9 mouse cellular contexts compared by ENCODE assay signal in genomic region chr5:138970056-138970490, GRCm38 (mm10). TPM values are rescaled to one million over a fixed set of nuclear protein-coding genes. Genes with fewer than 3 reads are reported as not detected.
DNase-seq lines count a peak whose midpoint lies in the region; ATAC-seq and TF ChIP-seq lines count a peak whose summit lies in the region.
"Had no signal": no experiment of that assay in that cellular context is flagged by ENCODE, and none has a peak within 500 bp of the region (broad histone marks: within the 10 kb centered on the region; RNA-seq: fewer than 3 reads in every experiment).

No protein-coding gene starts in this region.

- peaks cover 12% of the 10 kb centered on the region; the same call in 1 of the 2 replicates for H3K4me1 ChIP-seq in hindbrain, postnatal 0 days (ENCODE audit: insufficient read depth, low read length)
- peaks cover 20% of the 10 kb centered on the region for H3K4me1 ChIP-seq in hindbrain, embryonic 10.5 days (replicated peaks)
- peaks cover 6% of the 10 kb centered on the region for H3K4me1 ChIP-seq in kidney, adult 2 months (ENCODE audit: control insufficient read depth, insufficient read depth, low read length)

- no peak overlapping the region for H3K27ac ChIP-seq in hindbrain, postnatal 0 days
- H3K27ac ChIP-seq in hindbrain, embryonic 10.5 days: no peak overlapping the region
- peak overlapping the region; percentile 7; the same call in 1 of the 2 replicates for H3K27ac ChIP-seq in kidney, adult 2 months (ENCODE audit: insufficient read depth, low read depth, low read length)

- H3K36me3 ChIP-seq in hindbrain, postnatal 0 days (ENCODE audit: insufficient read depth, low read length): no peaks in the 10 kb centered on the region
- H3K36me3 ChIP-seq in hindbrain, embryonic 10.5 days: no peaks in the 10 kb centered on the region
- no peaks in the 10 kb centered on the region for H3K36me3 ChIP-seq in kidney, adult 2 months (ENCODE audit: control insufficient read depth, insufficient read depth, low read length)

- WGBS in hindbrain, postnatal 0 days: 34% methylated on average over 7 of the region's 7 CpGs
- WGBS in hindbrain, embryonic 10.5 days: 74% methylated on average over 7 of the region's 7 CpGs
- 21% methylated on average over 7 of the region's 7 CpGs for WGBS in kidney, adult 2 months

- ATAC-seq in hindbrain, postnatal 0 days: peak; percentile 41; the same call in 1 of the 2 replicates
- ATAC-seq in erythroid progenitor cell, adult 5-6 weeks (replicated peaks; ENCODE audit: low FRiP score, poor library complexity, severe bottlenecking): no peak

- no peak overlapping the region for H3K4me3 ChIP-seq in hindbrain, postnatal 0 days (ENCODE audit: low read length)
- H3K4me3 ChIP-seq in hindbrain, embryonic 10.5 days: no peak overlapping the region
- H3K4me3 ChIP-seq in kidney, adult 2 months (ENCODE audit: insufficient read depth, low read depth, low read length): no peak overlapping the region

- H3K4me2 ChIP-seq in hindbrain, postnatal 0 days (ENCODE audit: low read depth, low read length): no peak overlapping the region

- peak; percentile 43 for DNase-seq in hindbrain, postnatal 0 days (ENCODE audit: low spot score)
- DNase-seq in hindbrain, embryonic 10.5 days (ENCODE audit: low spot score): no peak
- peak; percentile 60 for DNase-seq in fibroblast of lung, adult 2 months (ENCODE audit: low read depth)
- peak; percentile 61 for DNase-seq in kidney, adult 2 months
- DNase-seq in lung, postnatal 4 days: peak; percentile 70 to 92
- no peak for DNase-seq in cerebellum, adult 11 months
- no peak for DNase-seq in cerebellum, adult 11-12 months

- H3K27me3 ChIP-seq in hindbrain, postnatal 0 days (ENCODE audit: insufficient read depth, low read length): no peaks in the 10 kb centered on the region
- H3K27me3 ChIP-seq in hindbrain, embryonic 10.5 days (ENCODE audit: insufficient read depth, poor library complexity, severe bottlenecking): no peaks in the 10 kb centered on the region
- no peaks in the 10 kb centered on the region for H3K27me3 ChIP-seq in kidney, adult 2 months (replicated peaks; ENCODE audit: control insufficient read depth, insufficient read depth, low read length)

- H3K9me3 ChIP-seq in hindbrain, postnatal 0 days (ENCODE audit: low read length): no peaks in the 10 kb centered on the region
- H3K9me3 ChIP-seq in hindbrain, embryonic 10.5 days: no peaks in the 10 kb centered on the region

- no peak for TF ChIP-seq POLR2A in kidney, adult 2 months (IDR thresholded peaks at IDR 0.05; ENCODE audit: low read depth, low read length)

- H3K9ac ChIP-seq in hindbrain, postnatal 0 days (replicated peaks; ENCODE audit: low read length): no peak overlapping the region

- TF ChIP-seq CTCF in hindbrain, postnatal 0 days (IDR thresholded peaks at IDR 0.05; ENCODE audit: low read depth): no peak
- TF ChIP-seq CTCF in kidney, adult 2 months (conservative IDR thresholded peaks at IDR 0.05; ENCODE audit: insufficient read depth, insufficient read length, low read depth, low read length): no peak

RNA-seq across cellular contexts. Expression of gene Pdgfa, which starts 27.1 kb away (rescaled TPM):
- 49.0 and 54.4 TPM in 2 replicates for total RNA-seq in hindbrain, postnatal 0 days (2014; rRNA removed)
- 41.9 and 47.5 TPM in 2 replicates for polyA plus RNA-seq in hindbrain, postnatal 0 days (2015; fragmentation: Nextera tagmentation; extraction: Ambion mirVana)
- 10.4 and 12.8 TPM in 2 replicates for polyA plus RNA-seq in hindbrain, embryonic 10.5 days (2016; fragmentation: Nextera tagmentation; extraction: Ambion mirVana)
- 12.0 and 14.1 TPM in 2 replicates for polyA plus RNA-seq in kidney, adult 2 months (2012; rRNA removed)
- not detected in 2 replicates for total RNA-seq in erythroid progenitor cell, adult 5-6 weeks (2015; ENCODE audit: low replicate concordance)
- 0.77 TPM in 1 of 2 replicates, not detected in the other for total RNA-seq in erythroid progenitor cell, adult 5-6 weeks (2017; ENCODE audit: low replicate concordance)
- total RNA-seq: monocyte, adult 5-6 weeks had no signal

Comparison
In these comparisons a context has a peak if more than half of its experiments do, and no peak if none do; other contexts are left out.
1. DNase-seq: peak in hindbrain, postnatal 0 days (single experiment), fibroblast of lung, adult 2 months (single experiment), kidney, adult 2 months (single experiment) and lung, postnatal 4 days (2 of 2); none in hindbrain, embryonic 10.5 days (single experiment), cerebellum, adult 11 months (single experiment) and cerebellum, adult 11-12 months (single experiment).